In genomic region chr13:41517193-41517592, GRCm38 (mm10) we compare ENCODE assay signal across 16 mouse cellular contexts. TPM values are rescaled to one million over a fixed set of nuclear protein-coding genes. Genes with fewer than 3 reads are reported as not detected.
DNase-seq lines count a peak whose midpoint lies in the region; TF ChIP-seq lines count a peak whose summit lies in the region.
"Had no signal": no experiment of that assay in that cellular context is flagged by ENCODE, and none has a peak within 500 bp of the region (broad histone marks: within the 10 kb centered on the region; RNA-seq: fewer than 3 reads in every experiment).

No protein-coding gene starts in this region.

- no peak for TF ChIP-seq CTCF in kidney, adult 2 months (conservative IDR thresholded peaks at IDR 0.05; ENCODE audit: insufficient read depth, insufficient read length, low read depth, low read length)

- H3K27ac ChIP-seq in kidney, adult 2 months (ENCODE audit: insufficient read depth, low read depth, low read length): no peak overlapping the region
- H3K27ac ChIP-seq: embryonic facial prominence, embryonic 15.5 days; forebrain, embryonic 15.5 days; kidney, embryonic 15.5 days; neural tube, embryonic 15.5 days had no signal

- TF ChIP-seq POLR2A in kidney, adult 2 months (IDR thresholded peaks at IDR 0.05; ENCODE audit: low read depth, low read length): no peak

- WGBS in kidney, adult 2 months: 92% methylated on average over 4 of the region's 4 CpGs

- peak; percentile 8 for DNase-seq in adrenal gland, postnatal 10 days
- DNase-seq in adrenal gland, adult 18-20 months (ENCODE audit: low spot score in 2 of 2): no peak
- peak; percentile 23 for DNase-seq in kidney, postnatal 14 days
- DNase-seq in kidney, adult 2 months: no peak
- DNase-seq in fibroblast of lung, adult 2 months (ENCODE audit: low read depth): peak; percentile 66
- DNase-seq in lung, postnatal 4 days: peak; percentile 36 to 40
- DNase-seq in thymus, adult 18-20 months: no peak
- DNase-seq in left cerebral cortex, adult 8-10 months (ENCODE audit: low spot score in 2 of 2): no peak
- DNase-seq: adrenal gland, adult 2 months; cerebellum, adult 2 months; gastrocnemius, postnatal 25 days; liver, postnatal 0 days had no signal

- H3K27me3 ChIP-seq in kidney, adult 2 months (replicated peaks; ENCODE audit: control insufficient read depth, insufficient read depth, low read length): no peaks in the 10 kb centered on the region
- H3K27me3 ChIP-seq: embryonic facial prominence, embryonic 15.5 days; forebrain, embryonic 15.5 days; kidney, embryonic 15.5 days; neural tube, embryonic 15.5 days had no signal

- no peaks in the 10 kb centered on the region for H3K36me3 ChIP-seq in kidney, adult 2 months (ENCODE audit: control insufficient read depth, insufficient read depth, low read length)
- H3K36me3 ChIP-seq: embryonic facial prominence, embryonic 15.5 days; forebrain, embryonic 15.5 days; kidney, embryonic 15.5 days; neural tube, embryonic 15.5 days had no signal

- H3K4me1 ChIP-seq in kidney, adult 2 months (ENCODE audit: control insufficient read depth, insufficient read depth, low read length): no peaks in the 10 kb centered on the region
- H3K4me1 ChIP-seq: forebrain, embryonic 15.5 days; neural tube, embryonic 15.5 days had no signal

- H3K4me3 ChIP-seq in kidney, adult 2 months (ENCODE audit: insufficient read depth, low read depth, low read length): no peak overlapping the region
- H3K4me3 ChIP-seq: embryonic facial prominence, embryonic 15.5 days; forebrain, embryonic 15.5 days; kidney, embryonic 15.5 days; neural tube, embryonic 15.5 days had no signal

RNA-seq across cellular contexts. Expression of gene Nedd9, which starts 30.0 kb away (rescaled TPM):
- total RNA-seq in adrenal gland, postnatal 10 days (2021): 10 to 100 TPM; 21.4 to 32.6 TPM
- total RNA-seq in adrenal gland, adult 18-20 months (2021): 10 to 100 TPM; 19.3 to 21.9 TPM
- 24.0 and 24.7 TPM in 2 replicates for polyA plus RNA-seq in kidney, adult 2 months (2012; rRNA removed)
- 10 to 100 TPM in 3 of 4 experiments, 1 to 10 TPM in 1; 9.9 to 14.0 (median 11.1) TPM for total RNA-seq in left cerebral cortex, adult 8-10 months (2022)

Comparison
In these comparisons a context has a peak if more than half of its experiments do, and no peak if none do; other contexts are left out.
1. DNase-seq: peak in adrenal gland, postnatal 10 days (single experiment), kidney, postnatal 14 days (single experiment), fibroblast of lung, adult 2 months (single experiment) and lung, postnatal 4 days (2 of 2); none in adrenal gland, adult 18-20 months (0 of 2), kidney, adult 2 months (single experiment), thymus, adult 18-20 months (0 of 2) and left cerebral cortex, adult 8-10 months (0 of 2).